In the genomic region with DNA sequence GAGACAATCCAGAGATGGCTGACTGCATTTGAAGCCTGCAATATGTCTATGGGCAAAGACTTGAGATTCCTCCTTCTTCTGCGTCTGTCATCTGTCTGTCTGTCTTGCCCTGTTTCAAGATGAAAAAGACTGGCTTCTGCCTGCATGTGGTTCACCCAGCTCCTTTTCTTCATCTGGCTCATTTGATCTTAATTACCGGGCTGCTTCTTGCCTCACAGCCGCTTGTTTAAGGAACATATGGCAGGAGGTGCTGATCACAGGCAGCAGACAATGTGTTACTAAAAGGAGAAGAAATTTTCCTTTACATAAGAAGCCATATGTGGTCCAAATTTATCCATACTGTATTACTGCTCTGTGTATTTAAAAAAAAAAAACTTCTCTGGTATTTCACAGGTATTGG, we compare ENCODE assay signal across 13 mouse cellular contexts.
DNase-seq lines count a peak whose midpoint lies in the region.
"Had no signal": no experiment of that assay in that cellular context is flagged by ENCODE, and none has a peak within 500 bp of the region (broad histone marks: within the 10 kb centered on the region; RNA-seq: fewer than 3 reads in every experiment).

No protein-coding gene starts in this region.

- peak; percentile 30 for DNase-seq in left cerebral cortex, adult 11 months (ENCODE audit: low spot score)
- no peak for DNase-seq in left cerebral cortex, postnatal 4 days
- DNase-seq in forelimb bud, embryonic 11.5 days (ENCODE audit: low read depth, low spot score) = peak; percentile 18
- DNase-seq in layer of hippocampus, postnatal 36 days = peak; percentile 34
- peak; percentile 39 to 42 for DNase-seq in right cerebral cortex, postnatal 36 days (ENCODE audit: low spot score in 2 of 2)
- no peak for DNase-seq in heart, adult 18-20 months
- no peak for DNase-seq in adipocyte (ENCODE audit: low spot score)
- DNase-seq in ovary, postnatal 10 days (ENCODE audit: low spot score) = no peak
- DNase-seq: cerebellum, adult 9-11 months; lung, postnatal 4 days; midbrain, embryonic 14.5 days; retina, postnatal 1 day; thymus, postnatal 25 days had no signal

- intact Hi-C loops in left cerebral cortex, postnatal 4 days (cut with DNase I) = no loop called here

Comparison
In these comparisons a context has a peak if more than half of its experiments do, and no peak if none do; other contexts are left out.
1. DNase-seq: peak in left cerebral cortex, adult 11 months (single experiment), forelimb bud, embryonic 11.5 days (single experiment), layer of hippocampus, postnatal 36 days (2 of 2) and right cerebral cortex, postnatal 36 days (2 of 2); none in left cerebral cortex, postnatal 4 days (single experiment), heart, adult 18-20 months (0 of 2), adipocyte (single experiment) and ovary, postnatal 10 days (single experiment).